Mouse (Mus musculus): ENCODE data around the gene Rpl23a. TPM values are rescaled to one million over a fixed set of nuclear protein-coding genes. Genes with fewer than 3 reads are reported as not detected.

Gene Rpl23a
- polyA plus RNA-seq, 1 experiment from 2014 or later = 768 TPM

DNA sequence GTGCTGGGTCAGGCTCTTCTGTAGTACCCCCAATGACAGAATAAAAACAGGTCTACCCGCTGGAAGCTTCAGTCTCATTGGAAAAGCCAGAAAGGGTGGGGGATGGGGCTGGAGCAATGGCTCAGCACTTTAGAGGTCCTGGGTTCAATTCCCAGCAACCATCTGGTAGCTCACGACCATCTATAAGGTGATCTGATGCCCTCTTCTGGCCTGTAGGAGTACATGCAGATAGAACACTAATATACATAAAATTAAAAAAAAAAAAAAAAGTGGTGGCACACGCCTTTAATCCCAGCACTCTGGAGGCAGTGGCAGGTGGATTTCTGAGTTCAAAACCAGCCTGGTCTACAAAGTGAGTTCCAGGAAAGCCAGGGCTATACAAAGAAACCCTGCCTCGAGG, 12.1 kb downstream of the Rpl23a start:
- peaks cover 5% of the 10 kb centered on the region; the same call in 1 of the 2 replicates for H3K4me1 ChIP-seq (replicated peaks; ENCODE audit: control insufficient read depth, insufficient read depth, low read length)
- peak; percentile 57 for TF ChIP-seq CTCF (IDR thresholded peaks at IDR 0.05; ENCODE audit: low read depth)
- H3K27ac ChIP-seq (ENCODE audit: low read depth, low read length) = no peak overlapping the region
- no peak overlapping the region for H3K4me3 ChIP-seq (ENCODE audit: low read depth, low read length)
- 84% methylated on average over 4 of the region's 4 CpGs for WGBS
- no peak overlapping the region for H3K4me2 ChIP-seq (replicated peaks; ENCODE audit: low read depth)
- H3K36me3 ChIP-seq (ENCODE audit: control insufficient read depth, insufficient read depth) = 0 out of 2 replicates have a peak, but pooled peaks cover 4% of the 10 kb centered on the region
- ATAC-seq = no peak
- no peaks in the 10 kb centered on the region for H3K9me3 ChIP-seq (ENCODE audit: control insufficient read depth)
- H3K27me3 ChIP-seq (replicated peaks; ENCODE audit: control insufficient read depth, insufficient read depth, low read length) = no peaks in the 10 kb centered on the region
- no peak overlapping the region for H3K9ac ChIP-seq (ENCODE audit: low read depth, low read length)

DNA sequence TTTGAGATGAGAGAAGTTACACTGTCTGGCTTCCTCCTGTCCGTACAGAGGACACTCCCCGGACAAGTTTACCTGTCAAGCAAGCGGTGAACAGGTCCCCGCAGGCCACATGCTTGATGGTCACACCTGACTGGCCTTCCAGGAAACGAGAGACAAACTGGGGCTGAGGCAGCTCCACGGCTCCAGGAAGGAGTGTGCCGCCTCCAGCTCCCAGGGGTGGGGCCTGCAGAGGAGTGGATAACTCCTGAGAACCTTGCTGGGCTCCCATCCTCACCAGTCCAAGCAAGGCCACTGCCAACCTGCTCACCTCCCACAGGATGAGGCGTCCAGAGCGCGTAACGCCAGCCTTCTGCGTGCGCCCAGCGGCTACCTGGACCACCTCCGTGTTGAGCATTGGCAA, 13.1 kb downstream of the Rpl23a start:
- Histone ChIP-seq H3K27ac (ENCODE audit: low read depth, low read length) (no peak overlapping the region), H3K4me1 (replicated peaks; ENCODE audit: control insufficient read depth, insufficient read depth, low read length) (peaks cover 5% of the 10 kb centered on the region; the same call in 1 of the 2 replicates), H3K9ac (ENCODE audit: low read depth, low read length) (no peak overlapping the region), H3K9me3 (ENCODE audit: control insufficient read depth) (no peaks in the 10 kb centered on the region), H3K36me3 (ENCODE audit: control insufficient read depth, insufficient read depth) (0 out of 2 replicates have a peak, but pooled peaks cover 4% of the 10 kb centered on the region), H3K27me3 (replicated peaks; ENCODE audit: control insufficient read depth, insufficient read depth, low read length) (no peaks in the 10 kb centered on the region), H3K4me2 (replicated peaks; ENCODE audit: low read depth) (no peak overlapping the region), H3K4me3 (ENCODE audit: low read depth, low read length) (no peak overlapping the region)
- ATAC-seq = no peak
- no peak for TF ChIP-seq CTCF (IDR thresholded peaks at IDR 0.05; ENCODE audit: low read depth)
- 71% methylated on average over 15 of the region's 15 CpGs for WGBS

- no peak overlapping the region for H3K9ac ChIP-seq (ENCODE audit: low read depth, low read length)
- peak; percentile 23 for ATAC-seq
Measured at GRCm38 (mm10) chr11:78168541-78169468, 14.6 kb downstream of the Rpl23a start.

GRCm38 (mm10) chr11:78167257-78167959, 16.0 kb downstream of the Rpl23a start:
- H3K9ac ChIP-seq (ENCODE audit: low read depth, low read length) = no peak overlapping the region
- H3K4me2 ChIP-seq (replicated peaks; ENCODE audit: low read depth) = peak overlapping the region; percentile 60; the same call in 1 of the 2 replicates
- 0 out of 2 replicates have a peak, but pooled peaks cover 4% of the 10 kb centered on the region for H3K36me3 ChIP-seq (ENCODE audit: control insufficient read depth, insufficient read depth)
- 80% methylated on average over 14 of the region's 14 CpGs for WGBS
- peak overlapping the region; percentile 97; the same call in 1 of the 2 replicates for H3K27ac ChIP-seq (ENCODE audit: low read depth, low read length)
- no peaks in the 10 kb centered on the region for H3K27me3 ChIP-seq (replicated peaks; ENCODE audit: control insufficient read depth, insufficient read depth, low read length)
- no peak overlapping the region for H3K4me3 ChIP-seq (ENCODE audit: low read depth, low read length)
- no peaks in the 10 kb centered on the region for H3K9me3 ChIP-seq (ENCODE audit: control insufficient read depth)
- ATAC-seq = no peak
- H3K4me1 ChIP-seq (replicated peaks; ENCODE audit: control insufficient read depth, insufficient read depth, low read length) = peaks cover 14% of the 10 kb centered on the region; the same call in 1 of the 2 replicates
- TF ChIP-seq CTCF (IDR thresholded peaks at IDR 0.05; ENCODE audit: low read depth) = no peak

More at GRCm38 (mm10) chr11:78168541-78169468, 14.6 kb downstream of the Rpl23a start:
- WGBS = 32% methylated on average over 19 of the region's 19 CpGs
- H3K9me3 ChIP-seq (ENCODE audit: control insufficient read depth) = no peaks in the 10 kb centered on the region
- H3K36me3 ChIP-seq (ENCODE audit: control insufficient read depth, insufficient read depth) = 0 out of 2 replicates have a peak, but pooled peaks cover 4% of the 10 kb centered on the region
- peak overlapping the region; percentile 25 for H3K4me3 ChIP-seq (ENCODE audit: low read depth, low read length)
- peak overlapping the region; percentile 66 for H3K27ac ChIP-seq (ENCODE audit: low read depth, low read length)
- peak overlapping the region; percentile 60 for H3K4me2 ChIP-seq (replicated peaks; ENCODE audit: low read depth)
- no peaks in the 10 kb centered on the region for H3K27me3 ChIP-seq (replicated peaks; ENCODE audit: control insufficient read depth, insufficient read depth, low read length)
- H3K4me1 ChIP-seq (replicated peaks; ENCODE audit: control insufficient read depth, insufficient read depth, low read length) = peaks cover 5% of the 10 kb centered on the region; the same call in 1 of the 2 replicates
- TF ChIP-seq CTCF (IDR thresholded peaks at IDR 0.05; ENCODE audit: low read depth) = no peak

- Histone ChIP-seq H3K4me2 (replicated peaks; ENCODE audit: low read depth) (peak overlapping the region; percentile 89; the same call in 1 of the 2 replicates), H3K4me1 (replicated peaks; ENCODE audit: control insufficient read depth, insufficient read depth, low read length) (peaks cover 14% of the 10 kb centered on the region; the same call in 1 of the 2 replicates), H3K9ac (ENCODE audit: low read depth, low read length) (no peak overlapping the region), H3K36me3 (ENCODE audit: control insufficient read depth, insufficient read depth) (0 out of 2 replicates have a peak, but pooled peaks cover 10% of the 10 kb centered on the region), H3K27me3 (replicated peaks; ENCODE audit: control insufficient read depth, insufficient read depth, low read length) (no peaks in the 10 kb centered on the region), H3K27ac (ENCODE audit: low read depth, low read length) (peak overlapping the region; percentile 97), H3K4me3 (ENCODE audit: low read depth, low read length) (no peak overlapping the region), H3K9me3 (ENCODE audit: control insufficient read depth) (no peaks in the 10 kb centered on the region)
- WGBS = 58% methylated on average over 6 of the region's 6 CpGs
- no peak for ATAC-seq
- no peak for TF ChIP-seq CTCF (IDR thresholded peaks at IDR 0.05; ENCODE audit: low read depth)
Measured at GRCm38 (mm10) chr11:78166640-78167039, 16.7 kb downstream of the Rpl23a start.
